Mouse (Mus musculus) erythroblast, embryonic 14.5 days (primary cell): ENCODE measurements around the gene Hspa4l. TPM values are rescaled to one million over a fixed set of nuclear protein-coding genes. Genes with fewer than 3 reads are reported as not detected.

Experiments
- H3K27me3 ChIP-seq: 2 replicates; pipeline ENCODE4 v1.6.1; 2012; ENCODE audit warnings: inconsistent platforms; ENCODE audit not compliant: control insufficient read depth
- H3K36me3 ChIP-seq: 2 replicates; pipeline ENCODE4 v1.6.1; 2012; ENCODE audit warnings: mild to moderate bottlenecking, inconsistent platforms; ENCODE audit not compliant: control insufficient read depth
- H3K4me1 ChIP-seq: 2 replicates; pipeline ENCODE4 v1.6.1; 2012; ENCODE audit warnings: inconsistent platforms; ENCODE audit not compliant: control insufficient read depth
- H3K4me3 ChIP-seq: replicated peaks from 2 replicates; pipeline ENCODE3; 2012; ENCODE audit warnings: moderate library complexity, mild to moderate bottlenecking, inconsistent platforms
- H3K9me3 ChIP-seq: 2 replicates; pipeline ENCODE4 v1.6.1; 2012; ENCODE audit warnings: low read length, inconsistent platforms, mixed read lengths; ENCODE audit not compliant: control insufficient read depth
- GATA1 ChIP-seq: IDR thresholded peaks from 2 replicates; pipeline ENCODE4 v1.6.1; 2012; ENCODE audit warnings: low read length, inconsistent platforms, mixed read lengths
- TAL1 ChIP-seq: IDR thresholded peaks from 3 replicates; pipeline ENCODE4 v1.6.1; 2012; ENCODE audit warnings: low read length, inconsistent platforms, mixed read lengths
- polyA plus RNA-seq: library from polyadenylated mRNA; stranded (reverse); fragments of >175 nt; gene quantifications from 2 replicates; pipeline ENCODE4 v1.2.3, GENCODE M21; 2012

Gene Hspa4l
- polyA plus RNA-seq, 1 experiment: 0.32 TPM

DNA sequence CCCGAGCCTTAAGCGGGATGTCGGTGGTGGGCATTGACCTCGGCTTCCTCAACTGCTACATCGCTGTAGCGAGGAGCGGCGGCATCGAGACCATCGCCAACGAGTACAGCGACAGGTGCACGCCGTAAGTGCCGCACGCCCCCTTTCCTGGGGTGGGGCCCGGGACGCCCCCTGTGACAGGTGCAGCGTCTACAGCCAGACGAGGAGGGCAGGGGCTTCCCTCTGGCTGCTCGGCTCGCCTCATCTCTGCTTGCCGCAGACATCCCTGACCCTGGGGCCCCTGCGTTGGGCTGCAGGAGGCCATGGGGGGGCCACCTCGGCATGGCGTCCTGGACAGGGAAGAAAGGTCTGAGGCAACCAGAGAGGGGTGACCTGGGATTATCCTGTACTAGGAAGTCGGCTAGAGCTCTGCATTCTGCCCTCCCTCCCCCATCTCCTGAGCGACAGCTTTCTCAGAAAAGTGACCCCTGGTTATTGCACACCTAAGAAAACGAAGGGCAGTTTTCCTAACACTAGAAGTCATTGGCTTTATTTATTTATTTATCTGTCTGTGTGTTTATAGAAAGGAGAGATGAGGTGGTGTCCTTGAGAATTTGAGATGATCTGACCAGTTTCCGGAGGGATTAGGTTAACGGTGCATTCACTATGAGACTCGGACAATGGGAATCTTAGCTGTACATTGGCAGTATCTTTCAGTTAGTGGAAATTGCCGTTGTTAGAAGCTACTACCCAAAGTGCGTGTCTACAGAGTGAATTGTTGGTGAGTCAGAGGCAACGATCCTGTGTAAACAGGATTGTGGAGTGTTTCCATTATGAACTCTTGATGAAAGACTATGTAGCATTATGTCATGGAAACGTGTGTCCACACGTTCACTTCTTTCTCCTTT, 1.6 kb downstream of the Hspa4l start:
- H3K36me3 ChIP-seq: peaks cover 8% of the 10 kb centered on the region
- peaks cover 6% of the 10 kb centered on the region for H3K27me3 ChIP-seq
- peaks cover 28% of the 10 kb centered on the region for H3K4me1 ChIP-seq
- TF ChIP-seq TAL1: no peak
- TF ChIP-seq GATA1: no peak
- peak overlapping the region; percentile 90 for H3K4me3 ChIP-seq
- no peaks in the 10 kb centered on the region for H3K9me3 ChIP-seq

DNA sequence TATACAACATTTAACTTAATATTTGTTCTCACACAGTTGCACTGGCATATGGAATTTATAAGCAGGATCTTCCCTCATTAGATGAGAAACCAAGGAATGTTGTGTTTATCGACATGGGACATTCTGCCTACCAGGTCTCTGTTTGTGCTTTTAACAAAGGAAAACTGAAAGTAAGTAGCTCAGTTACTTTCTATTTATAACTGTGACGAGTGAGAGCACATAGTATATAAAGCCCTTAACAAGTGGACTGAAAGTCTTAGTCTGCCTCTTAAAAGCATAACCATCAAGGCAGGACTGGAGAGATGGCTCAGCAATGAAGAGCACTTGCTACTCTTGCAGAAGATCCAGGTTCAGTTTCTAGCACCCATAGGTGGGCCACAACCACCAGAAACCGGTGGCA, 16.5 kb downstream of the Hspa4l start:
- Histone ChIP-seq H3K4me3 (no peak overlapping the region), H3K36me3 (peaks cover 78% of the 10 kb centered on the region), H3K27me3 (no peaks in the 10 kb centered on the region), H3K9me3 (no peaks in the 10 kb centered on the region), H3K4me1 (no peaks in the 10 kb centered on the region)
- TF ChIP-seq TAL1 (no peak), GATA1 (no peak)

GRCm38 (mm10) chr3:40761312-40761711, 17.0 kb downstream of the Hspa4l start:
- no peak for TF ChIP-seq TAL1
- no peak for TF ChIP-seq GATA1
- Histone ChIP-seq H3K27me3 (no peaks in the 10 kb centered on the region), H3K36me3 (peaks cover 78% of the 10 kb centered on the region), H3K4me3 (no peak overlapping the region), H3K4me1 (no peaks in the 10 kb centered on the region), H3K9me3 (no peaks in the 10 kb centered on the region)

- TF ChIP-seq GATA1 (no peak), TAL1 (no peak)
- Histone ChIP-seq H3K4me1 (peaks cover 3% of the 10 kb centered on the region), H3K27me3 (no peaks in the 10 kb centered on the region), H3K9me3 (no peaks in the 10 kb centered on the region), H3K4me3 (no peak overlapping the region), H3K36me3 (peaks cover 41% of the 10 kb centered on the region)
Observed at GRCm38 (mm10) chr3:40793783-40794182, 49.5 kb downstream of the Hspa4l start.

- H3K4me1 ChIP-seq: peaks cover 32% of the 10 kb centered on the region
Observed at GRCm38 (mm10) chr3:40798054-40798453, 53.8 kb downstream of the Hspa4l start.

DNA sequence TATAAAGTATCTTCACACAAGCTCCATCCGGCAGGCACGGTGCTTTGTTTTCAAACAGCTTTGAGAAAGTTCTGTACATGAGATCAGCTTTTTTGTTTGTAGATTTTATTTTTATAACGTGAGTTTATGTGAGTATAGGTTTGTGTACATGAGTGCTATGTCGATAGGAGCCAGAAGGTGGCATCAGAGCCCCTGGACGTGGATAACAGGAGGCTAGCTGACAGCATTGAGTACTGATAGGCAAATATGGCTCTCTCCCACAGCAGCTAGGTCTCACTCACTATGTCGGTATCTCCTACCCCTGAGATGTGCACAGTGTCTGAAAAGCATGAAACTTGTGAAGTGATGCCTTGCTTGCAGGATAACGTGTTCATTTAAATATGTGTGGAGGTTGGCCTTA, 54.2 kb downstream of the Hspa4l start:
- peaks cover 34% of the 10 kb centered on the region for H3K4me1 ChIP-seq
- H3K9me3 ChIP-seq: no peaks in the 10 kb centered on the region
- H3K36me3 ChIP-seq: peaks cover 38% of the 10 kb centered on the region
- no peak for TF ChIP-seq GATA1
- no peak for TF ChIP-seq TAL1
- H3K27me3 ChIP-seq: no peaks in the 10 kb centered on the region
- peak overlapping the region; percentile 90 for H3K4me3 ChIP-seq

More at GRCm38 (mm10) chr3:40798054-40798453, 53.8 kb downstream of the Hspa4l start:
- Histone ChIP-seq H3K36me3 (peaks cover 37% of the 10 kb centered on the region), H3K27me3 (no peaks in the 10 kb centered on the region), H3K4me3 (no peak overlapping the region), H3K9me3 (no peaks in the 10 kb centered on the region)
- TF ChIP-seq TAL1 (no peak), GATA1 (no peak)

- no peak for TF ChIP-seq TAL1
- no peak for TF ChIP-seq GATA1
Observed at GRCm38 (mm10) chr3:40799530-40800372, 55.5 kb downstream of the Hspa4l start, which contains the start of gene Plk4. TSS of gene Plk4 (plus strand) at chr3:40800019.

DNA sequence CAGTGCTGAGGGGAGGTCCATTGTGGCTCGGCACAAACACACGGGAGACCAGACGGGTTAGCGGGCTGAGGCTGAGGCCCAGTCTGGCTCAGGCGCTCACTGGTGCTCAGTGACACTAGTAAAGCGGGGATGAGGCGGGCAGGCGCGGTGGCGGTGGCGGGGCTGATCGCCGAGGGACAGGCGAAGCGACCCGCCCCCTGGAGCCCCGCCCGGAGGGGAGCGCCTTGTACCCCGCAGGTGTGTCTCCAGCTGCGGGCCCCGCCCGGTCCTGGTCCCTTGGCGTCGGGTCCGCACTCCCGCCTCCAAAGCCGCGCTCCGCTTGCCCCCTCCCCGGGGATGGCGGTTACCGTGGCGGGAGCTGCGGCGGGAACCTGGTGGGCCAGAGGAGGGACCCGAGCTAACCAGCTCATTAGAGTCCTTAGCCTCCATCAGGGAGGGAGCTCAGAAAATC, 56.1 kb downstream of the Hspa4l start:
- Histone ChIP-seq H3K4me3 (peak overlapping the region; percentile 90), H3K9me3 (no peaks in the 10 kb centered on the region), H3K27me3 (no peaks in the 10 kb centered on the region), H3K36me3 (peaks cover 53% of the 10 kb centered on the region), H3K4me1 (peaks cover 38% of the 10 kb centered on the region)
- no peak for TF ChIP-seq TAL1
- TF ChIP-seq GATA1: no peak

More at GRCm38 (mm10) chr3:40799530-40800372, 55.5 kb downstream of the Hspa4l start, which contains the start of gene Plk4:
- Histone ChIP-seq H3K4me3 (peak within 1 kb of the TSS; percentile 90), H3K27me3 (no peaks in the 10 kb centered on the region), H3K36me3 (peaks cover 49% of the 10 kb centered on the region), H3K4me1 (peaks cover 36% of the 10 kb centered on the region), H3K9me3 (no peaks in the 10 kb centered on the region)

DNA sequence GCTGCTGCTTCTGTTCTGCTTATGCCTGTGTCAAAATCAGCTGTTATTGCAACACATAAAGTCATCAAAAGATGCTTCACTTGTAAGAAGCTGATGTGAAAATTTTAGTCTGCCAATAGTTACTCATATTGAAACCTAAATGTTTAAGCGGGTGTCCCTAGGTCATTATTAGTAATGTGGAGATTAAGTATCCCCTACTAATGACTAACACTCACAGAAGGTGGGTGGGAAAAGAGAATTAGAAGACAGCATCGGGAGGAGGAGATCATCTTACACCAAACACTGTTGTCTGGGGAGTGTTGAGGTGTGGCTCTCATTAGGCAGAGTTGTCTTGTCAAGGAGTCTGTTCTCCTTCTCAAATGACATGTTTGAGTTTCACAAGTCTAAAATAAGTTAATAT, 62.6 kb downstream of the Hspa4l start:
- TF ChIP-seq GATA1 (no peak), TAL1 (no peak)
- no peaks in the 10 kb centered on the region for H3K9me3 ChIP-seq
- no peak overlapping the region for H3K4me3 ChIP-seq
- H3K36me3 ChIP-seq: peaks cover 98% of the 10 kb centered on the region
- H3K4me1 ChIP-seq: peaks cover 19% of the 10 kb centered on the region
- no peaks in the 10 kb centered on the region for H3K27me3 ChIP-seq
